Mouse (Mus musculus) layer of hippocampus, postnatal 25 days (tissue): ENCODE measurements around the gene Arid5b. TPM values are rescaled to one million over a fixed set of nuclear protein-coding genes. Genes with fewer than 3 reads are reported as not detected.

Source experiments
- DNase-seq, 2 experiments: peaks; one replicate each; pipeline ENCODE4 v3.0.0; 2022; ENCODE audit warnings: mixed read lengths in 2 of 2, low spot score in 1 of 2; ENCODE audit errors: extremely low spot score in 1 of 2
- total RNA-seq, 2 experiments: library from RNA; stranded (reverse); gene quantifications; 2 replicates each; pipeline ENCODE4 v1.2.3; 2021

The Arid5b gene
- total RNA-seq, 2 experiments from 2014 or later = 21.5 to 22.8 TPM

DNA sequence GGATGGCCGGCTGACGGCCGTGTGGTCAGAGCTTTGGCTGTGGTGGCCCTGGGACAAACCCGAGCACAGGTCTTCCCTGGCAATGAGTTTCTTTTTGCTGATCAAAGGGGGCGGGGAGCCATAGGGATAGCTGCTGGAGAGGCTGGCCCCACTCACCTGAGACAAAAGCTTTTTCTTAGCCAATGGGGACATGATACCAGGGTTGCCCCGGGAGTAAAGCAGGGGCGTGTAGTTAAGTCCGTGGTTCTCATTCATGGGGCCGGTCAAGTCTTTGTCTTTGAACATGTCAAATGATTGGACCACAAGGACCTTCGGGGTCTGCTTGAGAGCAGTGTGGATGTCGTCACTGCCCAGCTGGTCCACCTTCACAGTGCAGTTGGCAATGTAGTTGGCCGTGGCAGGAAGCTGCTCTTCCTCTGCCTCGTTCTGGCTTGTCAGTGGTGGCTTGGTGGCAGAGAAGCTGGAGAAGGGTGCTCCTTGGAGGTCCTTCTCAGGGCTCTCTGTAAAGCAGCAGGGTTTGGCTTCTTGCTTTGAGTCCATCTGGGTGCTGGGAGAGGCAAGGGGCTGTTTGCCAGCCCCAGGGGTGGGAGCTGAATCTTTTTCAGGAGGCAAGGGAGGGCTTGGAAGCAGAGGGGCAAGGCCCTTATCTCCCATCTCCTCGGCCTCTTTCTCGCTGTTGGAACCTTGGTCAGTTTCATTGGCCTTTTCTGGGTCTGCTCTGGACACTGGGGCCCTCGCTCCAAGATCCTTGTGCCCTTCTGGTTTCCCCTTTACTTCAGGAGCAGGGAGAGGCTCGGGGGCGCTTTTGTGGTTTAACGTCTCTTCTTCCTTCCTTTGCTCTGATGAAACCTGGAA is 180.5 kb downstream of the Arid5b start:
- no peak for DNase-seq

DNA sequence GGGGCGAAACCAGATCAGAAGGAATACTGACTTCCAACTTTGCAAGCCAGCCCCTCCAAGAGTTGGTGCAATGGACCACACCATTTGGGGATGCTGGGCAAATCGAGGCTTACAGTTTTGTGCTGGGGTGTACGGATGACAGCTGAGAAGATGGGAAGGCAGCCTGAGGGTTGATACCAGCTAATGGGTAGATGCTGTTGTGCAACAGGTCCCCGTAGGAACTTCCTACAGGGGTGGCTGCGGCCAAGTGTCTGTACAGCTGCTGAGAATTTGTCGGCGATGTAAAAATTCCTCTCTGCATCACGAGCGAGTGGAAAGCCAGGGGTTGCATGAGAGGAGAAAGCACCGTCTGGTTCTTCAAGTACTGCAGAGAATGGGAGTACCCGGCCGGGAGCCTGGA is 182.1 kb downstream of the Arid5b start:
- DNase-seq = no peak

GRCm38 (mm10) chr10:68095136-68095535 is 183.4 kb downstream of the Arid5b start:
- DNase-seq = no peak

DNA sequence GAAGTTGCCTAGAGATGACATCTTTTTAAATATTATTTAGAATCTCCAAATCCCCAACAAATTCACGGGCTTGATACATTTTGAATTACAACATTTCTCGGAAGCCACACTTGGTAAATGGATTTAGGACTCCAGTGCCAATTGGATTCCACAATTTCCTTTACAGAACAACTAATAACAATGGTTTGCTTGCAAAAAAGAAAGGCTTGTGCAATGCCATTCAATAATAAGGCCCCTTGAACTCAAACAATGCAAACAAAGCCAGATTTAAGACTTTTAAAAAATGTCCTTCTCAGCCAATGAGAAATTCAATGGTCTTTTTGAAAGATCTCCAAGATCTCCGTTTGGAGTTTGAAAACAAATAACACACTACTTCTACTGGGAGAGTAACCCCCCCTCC is 185.0 kb downstream of the Arid5b start:
- no peak for DNase-seq

DNA sequence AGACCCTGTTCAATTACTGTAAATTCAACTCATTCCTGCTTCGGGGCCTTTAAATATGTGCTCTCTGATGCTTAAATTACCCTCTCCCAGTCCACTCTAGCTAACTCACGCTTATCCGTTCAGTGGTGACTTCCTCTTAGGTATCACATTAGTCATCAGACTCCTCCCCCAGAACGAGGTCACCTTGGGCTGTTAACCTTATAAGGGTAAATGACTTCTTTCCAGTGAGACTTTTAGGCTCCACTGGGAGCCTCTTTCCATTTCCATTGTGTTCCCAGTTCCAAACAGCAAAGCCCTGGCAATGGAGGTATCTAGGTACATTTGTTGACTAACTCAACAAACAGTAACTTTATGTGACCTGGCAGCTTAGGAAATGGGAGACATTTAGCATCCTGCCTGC is 186.7 kb downstream of the Arid5b start:
- DNase-seq = no peak

DNA sequence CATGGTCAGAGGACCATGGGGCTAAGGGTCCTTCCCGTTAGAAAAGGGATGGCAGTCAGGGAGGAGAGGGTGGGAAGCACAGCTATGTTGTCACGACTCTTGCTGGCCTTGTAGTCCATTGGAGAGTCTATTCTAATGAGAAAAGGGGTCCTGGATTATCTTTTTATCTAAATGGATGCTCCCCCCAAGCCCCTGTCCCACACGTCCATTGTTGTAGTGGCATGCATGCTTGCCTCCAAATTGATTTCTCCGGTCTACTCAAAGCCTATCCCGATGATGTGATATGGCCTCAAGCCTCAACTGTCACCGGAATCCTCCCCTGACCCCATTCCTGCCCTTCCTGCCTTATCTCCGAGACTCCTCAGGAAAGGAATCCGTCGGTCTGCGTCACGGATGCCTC is 187.5 kb downstream of the Arid5b start:
- no peak for DNase-seq

DNA sequence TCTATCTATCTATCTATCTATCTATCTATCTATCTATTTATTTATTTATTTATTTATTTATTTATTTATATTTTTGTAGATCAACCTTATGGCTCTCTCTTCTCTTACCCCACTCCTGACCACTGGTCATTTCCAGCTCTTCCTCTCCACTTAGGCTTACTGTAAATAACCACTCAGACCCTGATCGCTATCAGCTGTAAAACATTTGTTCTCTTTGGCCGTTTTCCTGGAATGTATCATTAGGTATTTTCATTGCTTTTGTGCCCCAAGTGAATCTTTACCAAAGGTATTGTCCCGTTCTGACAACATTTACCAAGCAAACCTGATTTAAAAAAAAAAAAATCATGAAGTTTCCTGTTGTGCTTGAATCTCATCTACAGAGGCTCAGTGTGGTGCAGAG is 188.0 kb downstream of the Arid5b start:
- no peak for DNase-seq

DNA sequence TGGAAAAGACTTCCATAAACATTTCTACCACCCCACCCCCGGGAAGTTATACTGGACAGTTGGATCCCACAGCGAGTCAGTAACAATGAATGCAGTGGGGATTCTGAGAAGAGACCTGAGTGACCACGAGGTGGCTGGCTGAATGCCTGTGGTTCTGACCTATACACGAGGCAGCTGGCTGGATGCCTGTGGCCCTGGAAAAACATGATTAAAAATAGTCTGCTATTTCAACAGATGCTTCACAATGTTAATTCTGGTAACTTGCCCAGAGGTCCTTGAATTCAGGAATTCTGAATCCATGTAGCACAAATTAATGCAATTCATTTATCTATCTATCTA is 188.4 kb downstream of the Arid5b start:
- no peak for DNase-seq

- no peak for DNase-seq
These were observed 188.9 kb downstream of the Arid5b start for GRCm38 (mm10) chr10:68089435-68090196.

DNA sequence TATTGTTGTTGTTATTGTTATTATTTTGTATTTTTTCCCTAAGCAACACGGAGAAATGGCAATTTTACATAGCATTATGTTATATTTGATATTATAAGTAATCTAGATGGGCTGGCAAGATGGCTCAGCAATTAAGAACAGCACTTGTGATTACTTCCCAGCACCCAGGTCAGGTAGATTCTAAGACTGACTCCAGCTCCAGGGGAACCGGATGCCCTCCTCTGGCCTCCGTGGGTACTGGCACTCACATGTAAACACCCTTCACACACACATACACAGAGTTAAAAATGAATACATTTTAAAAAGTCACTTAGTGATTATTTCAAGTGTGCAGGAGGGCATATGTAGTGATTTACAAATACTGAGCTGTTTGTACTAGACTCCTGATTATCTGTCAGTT is 190.8 kb downstream of the Arid5b start:
- DNase-seq = no peak

GRCm38 (mm10) chr10:68086973-68087372 is 191.6 kb downstream of the Arid5b start:
- DNase-seq = no peak

GRCm38 (mm10) chr10:68085574-68085973 is 193.0 kb downstream of the Arid5b start:
- no peak for DNase-seq

- DNase-seq = no peak
These were observed 196.8 kb downstream of the Arid5b start for GRCm38 (mm10) chr10:68081712-68082111.

DNA sequence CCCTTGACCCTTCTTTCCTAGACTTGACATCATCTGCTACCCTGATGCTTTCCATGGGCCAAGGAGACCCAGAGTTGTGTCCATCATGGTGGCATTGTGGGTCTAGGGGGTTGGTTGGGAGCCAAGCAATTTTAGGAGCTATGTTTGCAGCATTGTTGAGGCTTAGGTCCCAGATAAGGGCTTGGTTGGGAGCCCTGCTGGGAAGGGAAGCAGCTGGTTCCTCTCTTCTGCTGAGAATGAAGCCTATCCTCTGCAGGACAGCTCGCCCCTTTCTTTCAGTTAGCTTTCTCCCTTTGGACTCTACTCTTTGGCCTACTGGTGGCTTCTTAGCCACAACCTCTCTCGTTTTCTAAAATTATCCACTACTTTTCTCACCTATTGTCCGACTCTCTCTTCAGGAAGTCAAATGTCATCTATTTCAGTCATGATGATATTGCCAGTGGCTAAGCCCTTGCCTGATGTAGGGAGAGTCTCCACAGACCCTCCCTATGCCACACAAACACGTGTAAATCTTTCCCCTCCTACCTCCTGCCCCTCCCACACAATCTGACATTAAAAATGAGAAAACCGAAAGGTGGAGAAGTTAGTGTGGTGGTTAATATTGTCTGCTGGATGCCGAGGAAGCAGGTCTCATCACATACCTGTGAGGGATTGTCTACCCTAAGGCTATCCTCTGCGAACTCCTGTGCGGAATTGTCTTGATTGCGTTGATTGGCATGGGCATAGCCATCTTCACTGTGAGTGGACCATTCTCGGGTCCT is 198.4 kb downstream of the Arid5b start:
- DNase-seq = no peak

DNA sequence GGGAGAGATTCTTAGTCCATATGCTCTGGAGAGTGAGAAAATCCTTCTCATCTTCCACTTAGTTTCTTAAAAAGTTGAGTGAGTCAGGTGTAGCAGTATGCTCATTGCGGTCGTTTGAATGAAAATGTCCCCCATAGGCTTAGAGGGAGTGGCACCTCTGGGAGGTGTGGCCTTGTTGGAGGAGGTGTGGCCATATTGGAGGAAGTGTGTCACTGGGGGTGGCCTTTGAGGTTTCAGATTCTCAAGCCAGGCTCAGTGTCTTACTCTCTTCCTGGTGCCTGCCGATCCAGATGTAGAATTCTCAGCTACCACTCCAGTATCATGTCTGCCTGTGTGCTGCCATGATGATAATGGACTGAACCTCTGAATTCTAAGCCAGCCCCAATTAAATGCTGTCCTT is 199.8 kb downstream of the Arid5b start:
- DNase-seq = no peak

DNA sequence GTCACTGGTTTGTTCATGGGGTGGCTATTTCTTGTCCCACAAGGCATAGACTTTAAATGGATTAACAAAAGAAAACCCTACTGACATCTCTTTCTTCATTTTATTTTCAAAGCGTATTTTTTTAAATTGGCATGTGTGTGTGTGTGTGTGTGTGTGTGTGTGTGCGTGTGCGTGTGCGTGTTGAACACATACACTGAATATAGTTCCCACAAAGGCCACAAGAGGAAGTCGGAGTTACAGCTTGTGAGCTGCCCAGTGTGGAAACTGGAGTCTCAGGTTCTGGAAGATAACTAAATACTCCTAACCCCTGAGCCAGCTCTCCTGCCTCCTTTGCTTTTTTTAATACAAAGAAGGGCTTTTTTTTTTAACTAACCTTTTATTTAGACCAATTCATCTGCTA is 203.4 kb downstream of the Arid5b start:
- no peak for DNase-seq

- DNase-seq = no peak
These were observed 204.2 kb downstream of the Arid5b start for GRCm38 (mm10) chr10:68074291-68074690.

DNA sequence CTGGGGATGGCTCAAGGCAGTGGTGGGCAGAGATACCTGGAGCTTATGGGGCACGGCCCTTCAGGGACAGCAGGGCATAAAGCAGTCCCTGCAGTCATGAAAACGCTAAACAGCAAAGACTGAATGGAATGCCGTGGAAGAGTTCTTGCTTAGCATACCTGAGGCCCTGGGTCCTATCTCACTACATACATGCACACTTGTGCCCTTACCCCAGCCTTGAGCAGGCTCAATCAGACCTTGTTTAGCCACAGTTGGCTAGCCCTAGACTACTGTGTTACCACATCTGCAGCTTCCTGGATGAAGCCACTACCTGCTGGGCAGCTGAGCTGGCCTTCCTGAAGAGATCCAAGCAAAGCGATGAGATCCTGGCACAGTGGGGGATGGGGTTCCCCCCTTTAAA is 205.9 kb downstream of the Arid5b start:
- no peak for DNase-seq

DNA sequence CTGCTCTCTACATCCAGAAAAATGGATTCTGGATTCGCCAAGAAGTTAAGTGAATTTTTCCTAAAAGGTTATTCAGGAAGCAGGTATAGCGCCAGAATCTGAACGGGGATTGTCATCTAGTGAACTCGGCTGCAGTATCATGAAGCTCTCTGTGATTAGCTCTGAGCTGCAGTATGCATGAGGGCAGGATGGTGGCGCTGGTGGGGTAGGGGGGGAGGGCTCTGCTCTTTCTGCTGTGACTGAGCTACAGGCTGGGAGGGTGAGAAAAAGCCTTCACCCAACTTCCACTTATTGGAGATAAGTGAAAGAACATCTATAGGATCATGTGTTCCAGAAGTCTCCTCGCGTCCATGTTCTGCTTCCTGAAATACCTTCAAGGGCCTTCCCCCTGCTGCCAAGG is 207.5 kb downstream of the Arid5b start:
- DNase-seq = no peak

DNA sequence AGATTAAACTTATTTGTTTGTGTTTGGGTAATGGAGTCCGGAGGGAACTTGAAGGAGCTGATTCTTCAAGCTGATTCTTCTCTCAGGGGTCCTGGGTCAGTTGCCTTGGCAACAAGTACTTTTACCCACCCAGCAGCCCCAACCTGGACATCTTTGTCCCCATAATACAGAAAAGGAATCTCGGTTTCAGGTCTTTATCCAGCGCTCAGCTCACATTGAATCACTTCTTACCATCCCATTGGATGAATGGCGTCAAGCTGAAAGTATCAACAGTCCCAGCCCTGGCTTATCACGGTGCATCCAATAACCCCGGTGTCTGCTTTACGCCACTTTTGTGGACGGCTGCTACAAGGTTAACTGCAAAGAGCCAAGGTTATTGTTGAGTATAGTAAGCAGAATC is 210.1 kb downstream of the Arid5b start:
- no peak for DNase-seq

DNA sequence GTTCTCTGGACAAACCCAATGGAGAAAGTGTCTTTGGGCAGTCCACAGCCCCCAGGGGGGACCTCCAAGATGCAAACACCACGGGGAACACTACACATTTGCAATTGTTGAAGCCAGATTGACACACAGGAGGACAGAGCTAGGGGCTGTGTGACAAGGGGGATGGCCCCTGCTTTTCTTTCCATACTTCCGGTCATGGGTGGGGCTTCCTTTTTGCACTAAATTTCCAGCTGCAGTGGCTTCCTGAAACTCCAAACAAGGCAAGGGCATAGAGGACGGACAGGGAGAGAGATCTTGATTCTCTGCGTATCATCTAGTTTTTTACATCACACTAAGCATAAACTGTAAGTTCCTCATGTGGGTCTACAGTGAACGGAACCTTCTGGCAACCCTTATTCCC is 210.6 kb downstream of the Arid5b start:
- no peak for DNase-seq
